Mouse (Mus musculus) duodenum, adult 2 months (tissue): ENCODE measurements around the gene Pus1. TPM values are rescaled to one million over a fixed set of nuclear protein-coding genes. Genes with fewer than 3 reads are reported as not detected.

ENCODE experiments used
- polyA plus RNA-seq: library from polyadenylated mRNA; depleted of rRNA; stranded (reverse); fragments of >200 nt; gene quantifications from 2 replicates; pipeline ENCODE4 v1.2.3, GENCODE M21; 2012; ENCODE audit warnings: low replicate concordance; rRNA removed

Pus1 gene
- polyA plus RNA-seq: 20.7 and 22.6 TPM in 2 replicates

DNA sequence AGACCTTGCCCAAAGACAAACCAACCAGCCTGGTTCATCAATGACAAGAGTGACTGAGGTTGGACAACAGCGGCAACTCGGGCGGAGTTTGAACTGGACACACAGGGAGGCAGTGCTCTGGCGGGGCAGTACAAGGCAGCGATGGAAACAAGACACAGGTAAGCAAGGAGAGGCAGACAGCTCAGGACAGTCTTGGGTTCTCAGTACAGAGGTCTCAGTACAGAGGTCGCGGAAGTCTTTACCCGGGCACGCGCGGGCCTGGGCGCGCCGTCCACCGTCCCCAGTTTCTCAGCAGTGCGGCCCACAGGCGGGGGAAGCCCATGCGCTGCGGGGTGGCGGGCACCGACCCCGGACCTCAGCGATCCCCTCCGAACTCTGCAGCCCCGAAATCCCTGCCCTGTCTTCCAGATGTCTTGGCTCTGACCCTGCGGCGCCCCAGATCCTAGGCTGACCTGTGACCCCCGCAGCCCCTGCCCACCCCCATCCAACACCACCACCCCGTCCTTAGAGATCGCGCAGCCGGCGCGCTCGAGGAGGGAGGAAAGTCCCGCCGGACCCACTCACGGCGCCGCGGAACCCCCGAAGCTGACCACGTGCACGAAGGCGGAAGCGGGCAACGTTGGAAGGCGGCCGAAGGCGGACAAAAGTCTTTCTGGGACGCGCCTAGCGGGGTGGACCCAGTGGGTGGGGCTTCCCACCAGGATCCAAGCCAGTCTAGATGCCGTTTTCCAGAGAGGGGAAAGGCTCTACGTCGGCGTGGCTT lies at the start of gene Pus1:
TSS of gene Pus1 (minus strand) at position 662 of the 763 bp plus-strand sequence.

GRCm38 (mm10) chr5:110809667-110810325 lies 29.3 kb upstream of the Pus1 start, which contains the start of gene Ulk1:
Ulk1 (minus strand) TSS chr5:110810097.

GRCm38 (mm10) chr5:110770448-110771158 lies 9.9 kb downstream of the Pus1 start, which contains the start of gene Ep400:
Ep400 (minus strand) TSS chr5:110770717.

Other genes starting within 250 kb of the Pus1 start
- 0.09 and 0.23 TPM in 2 replicates for gene Galnt9, start 236.3 kb downstream of the Pus1 start, polyA plus RNA-seq
- gene Noc4l, start 127.2 kb downstream of the Pus1 start, polyA plus RNA-seq: 38.3 and 50.4 TPM in 2 replicates
- gene Ddx51, start 127.2 kb downstream of the Pus1 start, polyA plus RNA-seq: 2.8 and 9.6 TPM in 2 replicates
- gene Ep400, start 9.9 kb downstream of the Pus1 start, polyA plus RNA-seq: 36.5 and 58.7 TPM in 2 replicates
- gene Ulk1, start 29.4 kb upstream of the Pus1 start, polyA plus RNA-seq: 23.6 and 35.6 TPM in 2 replicates
- gene Hscb, start 59.1 kb upstream of the Pus1 start, polyA plus RNA-seq: 14.5 and 14.8 TPM in 2 replicates
- gene Chek2, start 59.3 kb upstream of the Pus1 start, polyA plus RNA-seq: 3.7 and 6.1 TPM in 2 replicates
- gene Ttc28, start 99.1 kb upstream of the Pus1 start, polyA plus RNA-seq: 1.2 and 2.4 TPM in 2 replicates